Mouse (Mus musculus): Measurements from ENCODE around the gene Fsd1l. TPM values are rescaled to one million over a fixed set of nuclear protein-coding genes. Genes with fewer than 3 reads are reported as not detected.
A peak's percentile ranks its signal among the peaks of the same experiment; 100 is the strongest.

Fsd1l gene
- polyA plus RNA-seq, 1 experiment from 2014 or later: 38.8 TPM

- Histone ChIP-seq H3K4me1 (ENCODE audit: control insufficient read depth, insufficient read depth, low read length) (0 out of 2 replicates have a peak, but pooled peaks cover 5% of the 10 kb centered on the region), H3K9me3 (ENCODE audit: control insufficient read depth, low read length) (no peaks in the 10 kb centered on the region), H3K27me3 (ENCODE audit: control insufficient read depth, insufficient read depth, low read length) (no peaks in the 10 kb centered on the region), H3K4me2 (ENCODE audit: low read depth, low read length) (no peak overlapping the region), H3K27ac (ENCODE audit: low read depth, low read length) (no peak overlapping the region), H3K4me3 (ENCODE audit: low read depth, low read length) (no peak overlapping the region), H3K36me3 (ENCODE audit: control insufficient read depth, insufficient read depth, low read length) (no peaks in the 10 kb centered on the region), H3K9ac (replicated peaks; ENCODE audit: low read depth, low read length) (no peak overlapping the region)
- WGBS: 84% methylated on average over 5 of the region's 5 CpGs
- no peak for ATAC-seq (ENCODE audit: low read depth)
These were observed 9.8 kb upstream of the Fsd1l start for GRCm38 (mm10) chr4:53621490-53621889.

GRCm38 (mm10) chr4:53623711-53624110 is 7.6 kb upstream of the Fsd1l start:
- Histone ChIP-seq H3K9ac (replicated peaks; ENCODE audit: low read depth, low read length) (no peak overlapping the region), H3K9me3 (ENCODE audit: control insufficient read depth, low read length) (no peaks in the 10 kb centered on the region), H3K36me3 (ENCODE audit: control insufficient read depth, insufficient read depth, low read length) (no peaks in the 10 kb centered on the region), H3K4me1 (ENCODE audit: control insufficient read depth, insufficient read depth, low read length) (0 out of 2 replicates have a peak, but pooled peaks cover 5% of the 10 kb centered on the region), H3K4me3 (ENCODE audit: low read depth, low read length) (no peak overlapping the region), H3K27me3 (ENCODE audit: control insufficient read depth, insufficient read depth, low read length) (no peaks in the 10 kb centered on the region), H3K27ac (ENCODE audit: low read depth, low read length) (no peak overlapping the region), H3K4me2 (ENCODE audit: low read depth, low read length) (no peak overlapping the region)
- no peak for ATAC-seq (ENCODE audit: low read depth)
- 92% methylated on average over 1 of the region's 1 CpGs for WGBS

- no peak overlapping the region for H3K27ac ChIP-seq (ENCODE audit: low read depth, low read length)
- H3K4me2 ChIP-seq (ENCODE audit: low read depth, low read length): no peak overlapping the region
- no peaks in the 10 kb centered on the region for H3K27me3 ChIP-seq (ENCODE audit: control insufficient read depth, insufficient read depth, low read length)
- H3K4me1 ChIP-seq (ENCODE audit: control insufficient read depth, insufficient read depth, low read length): 0 out of 2 replicates have a peak, but pooled peaks cover 5% of the 10 kb centered on the region
- peak; percentile 64 for ATAC-seq (ENCODE audit: low read depth)
- H3K36me3 ChIP-seq (ENCODE audit: control insufficient read depth, insufficient read depth, low read length): no peaks in the 10 kb centered on the region
- no peaks in the 10 kb centered on the region for H3K9me3 ChIP-seq (ENCODE audit: control insufficient read depth, low read length)
- no peak overlapping the region for H3K9ac ChIP-seq (replicated peaks; ENCODE audit: low read depth, low read length)
- 18% methylated on average over 4 of the region's 4 CpGs for WGBS
- no peak overlapping the region for H3K4me3 ChIP-seq (ENCODE audit: low read depth, low read length)
These were observed 6.5 kb upstream of the Fsd1l start for GRCm38 (mm10) chr4:53624816-53625215.

GRCm38 (mm10) chr4:53625263-53625662 is 6.0 kb upstream of the Fsd1l start:
- no peak overlapping the region for H3K4me2 ChIP-seq (ENCODE audit: low read depth, low read length)
- H3K9me3 ChIP-seq (ENCODE audit: control insufficient read depth, low read length): no peaks in the 10 kb centered on the region
- 66% methylated on average over 3 of the region's 3 CpGs for WGBS
- H3K4me1 ChIP-seq (ENCODE audit: control insufficient read depth, insufficient read depth, low read length): peaks cover 7% of the 10 kb centered on the region; the same call in 1 of the 2 replicates
- H3K36me3 ChIP-seq (ENCODE audit: control insufficient read depth, insufficient read depth, low read length): no peaks in the 10 kb centered on the region
- ATAC-seq (ENCODE audit: low read depth): peak; percentile 2; the same call in 1 of the 2 replicates
- H3K27ac ChIP-seq (ENCODE audit: low read depth, low read length): no peak overlapping the region
- no peak overlapping the region for H3K9ac ChIP-seq (replicated peaks; ENCODE audit: low read depth, low read length)
- H3K27me3 ChIP-seq (ENCODE audit: control insufficient read depth, insufficient read depth, low read length): no peaks in the 10 kb centered on the region
- no peak overlapping the region for H3K4me3 ChIP-seq (ENCODE audit: low read depth, low read length)

GRCm38 (mm10) chr4:53628924-53629323 is 2.3 kb upstream of the Fsd1l start:
- Histone ChIP-seq H3K4me1 (ENCODE audit: control insufficient read depth, insufficient read depth, low read length) (peaks cover 29% of the 10 kb centered on the region), H3K9ac (replicated peaks; ENCODE audit: low read depth, low read length) (no peak overlapping the region), H3K4me2 (ENCODE audit: low read depth, low read length) (no peak overlapping the region), H3K36me3 (ENCODE audit: control insufficient read depth, insufficient read depth, low read length) (no peaks in the 10 kb centered on the region), H3K27ac (ENCODE audit: low read depth, low read length) (no peak overlapping the region), H3K4me3 (ENCODE audit: low read depth, low read length) (no peak overlapping the region), H3K27me3 (ENCODE audit: control insufficient read depth, insufficient read depth, low read length) (no peaks in the 10 kb centered on the region), H3K9me3 (ENCODE audit: control insufficient read depth, low read length) (no peaks in the 10 kb centered on the region)
- no peak for ATAC-seq (ENCODE audit: low read depth)
- WGBS: 57% methylated on average over 4 of the region's 4 CpGs

GRCm38 (mm10) chr4:53630963-53631315 is 332 bp upstream of the Fsd1l start:
- peaks cover 31% of the 10 kb centered on the region for H3K4me1 ChIP-seq (ENCODE audit: control insufficient read depth, insufficient read depth, low read length)

GRCm38 (mm10) chr4:53632011-53632349 is 709 bp downstream of the Fsd1l start:
- Histone ChIP-seq H3K9me3 (ENCODE audit: control insufficient read depth, low read length) (no peaks in the 10 kb centered on the region), H3K4me1 (ENCODE audit: control insufficient read depth, insufficient read depth, low read length) (peaks cover 35% of the 10 kb centered on the region), H3K4me2 (ENCODE audit: low read depth, low read length) (peak overlapping the region; percentile 64), H3K9ac (replicated peaks; ENCODE audit: low read depth, low read length) (peak overlapping the region; percentile 86), H3K4me3 (ENCODE audit: low read depth, low read length) (peak overlapping the region; percentile 87), H3K27ac (ENCODE audit: low read depth, low read length) (peak overlapping the region; percentile 92), H3K36me3 (ENCODE audit: control insufficient read depth, insufficient read depth, low read length) (no peaks in the 10 kb centered on the region), H3K27me3 (ENCODE audit: control insufficient read depth, insufficient read depth, low read length) (no peaks in the 10 kb centered on the region)
- WGBS: 1% methylated on average over 5 of the region's 5 CpGs
- no peak for ATAC-seq (ENCODE audit: low read depth)

More at GRCm38 (mm10) chr4:53630963-53631315, 332 bp upstream of the Fsd1l start:
- Histone ChIP-seq H3K9ac (replicated peaks; ENCODE audit: low read depth, low read length) (peak overlapping the region; percentile 86), H3K36me3 (ENCODE audit: control insufficient read depth, insufficient read depth, low read length) (no peaks in the 10 kb centered on the region), H3K4me2 (ENCODE audit: low read depth, low read length) (peak overlapping the region; percentile 64), H3K27ac (ENCODE audit: low read depth, low read length) (peak overlapping the region; percentile 92), H3K27me3 (ENCODE audit: control insufficient read depth, insufficient read depth, low read length) (no peaks in the 10 kb centered on the region), H3K4me3 (ENCODE audit: low read depth, low read length) (peak overlapping the region; percentile 87), H3K9me3 (ENCODE audit: control insufficient read depth, low read length) (no peaks in the 10 kb centered on the region)
- WGBS: 3% methylated on average over 12 of the region's 12 CpGs
- peak; percentile 65 for ATAC-seq (ENCODE audit: low read depth)

- 76% methylated on average over 3 of the region's 3 CpGs for WGBS
- no peak overlapping the region for H3K4me2 ChIP-seq (ENCODE audit: low read depth, low read length)
These were observed 4.1 kb downstream of the Fsd1l start for GRCm38 (mm10) chr4:53635336-53635735.

GRCm38 (mm10) chr4:53637269-53637909 is 6.1 kb downstream of the Fsd1l start:
- no peak overlapping the region for H3K27ac ChIP-seq (ENCODE audit: low read depth, low read length)
- no peak overlapping the region for H3K9ac ChIP-seq (replicated peaks; ENCODE audit: low read depth, low read length)
- H3K36me3 ChIP-seq (ENCODE audit: control insufficient read depth, insufficient read depth, low read length): no peaks in the 10 kb centered on the region
- no peaks in the 10 kb centered on the region for H3K27me3 ChIP-seq (ENCODE audit: control insufficient read depth, insufficient read depth, low read length)
- WGBS: 40% methylated on average over 7 of the region's 7 CpGs
- H3K4me2 ChIP-seq (ENCODE audit: low read depth, low read length): no peak overlapping the region
- no peaks in the 10 kb centered on the region for H3K9me3 ChIP-seq (ENCODE audit: control insufficient read depth, low read length)
- no peak overlapping the region for H3K4me3 ChIP-seq (ENCODE audit: low read depth, low read length)
- peak; percentile 47; the same call in 1 of the 2 replicates for ATAC-seq (ENCODE audit: low read depth)
- H3K4me1 ChIP-seq (ENCODE audit: control insufficient read depth, insufficient read depth, low read length): peaks cover 35% of the 10 kb centered on the region

More at GRCm38 (mm10) chr4:53635336-53635735, 4.1 kb downstream of the Fsd1l start:
- Histone ChIP-seq H3K4me1 (ENCODE audit: control insufficient read depth, insufficient read depth, low read length) (peaks cover 41% of the 10 kb centered on the region), H3K27me3 (ENCODE audit: control insufficient read depth, insufficient read depth, low read length) (no peaks in the 10 kb centered on the region), H3K27ac (ENCODE audit: low read depth, low read length) (no peak overlapping the region), H3K4me3 (ENCODE audit: low read depth, low read length) (no peak overlapping the region), H3K9me3 (ENCODE audit: control insufficient read depth, low read length) (no peaks in the 10 kb centered on the region), H3K9ac (replicated peaks; ENCODE audit: low read depth, low read length) (no peak overlapping the region), H3K36me3 (ENCODE audit: control insufficient read depth, insufficient read depth, low read length) (no peaks in the 10 kb centered on the region)
- ATAC-seq (ENCODE audit: low read depth): no peak

Data from neural tube, embryonic 14.5 days (tissue).